Mouse (Mus musculus): ENCODE measurements around the gene Rps19bp1.

GRCm38 (mm10) chr15:80266281-80266680 is 2.2 kb upstream of the Rps19bp1 start:
- 0 out of 2 replicates have a peak, but pooled peaks have one; percentile 7 for TF ChIP-seq CTCF (IDR thresholded peaks at IDR 0.05; ENCODE audit: insufficient read depth, low read depth, low read length)
- TF ChIP-seq POLR2A (IDR thresholded peaks at IDR 0.05; ENCODE audit: insufficient read depth, low read depth, low read length): no peak
